Mouse (Mus musculus) frontal cortex, adult (tissue): ENCODE measurements at regions not wholly inside any gene's neighbourhood (a gene's known extent, or its start where the extent isn't known, plus 50 kb on each side); places are given as distances from the start of the nearest gene placed in this dataset.

ENCODE experiments used
- ATAC-seq: cut with Nextera tagmentation; 2 replicates; pipeline ENCODE4 v1.9.2; 2017; ENCODE audit warnings: mild to moderate bottlenecking, moderate library complexity, mixed read lengths; ENCODE audit not compliant: low TSS enrichment

DNA sequence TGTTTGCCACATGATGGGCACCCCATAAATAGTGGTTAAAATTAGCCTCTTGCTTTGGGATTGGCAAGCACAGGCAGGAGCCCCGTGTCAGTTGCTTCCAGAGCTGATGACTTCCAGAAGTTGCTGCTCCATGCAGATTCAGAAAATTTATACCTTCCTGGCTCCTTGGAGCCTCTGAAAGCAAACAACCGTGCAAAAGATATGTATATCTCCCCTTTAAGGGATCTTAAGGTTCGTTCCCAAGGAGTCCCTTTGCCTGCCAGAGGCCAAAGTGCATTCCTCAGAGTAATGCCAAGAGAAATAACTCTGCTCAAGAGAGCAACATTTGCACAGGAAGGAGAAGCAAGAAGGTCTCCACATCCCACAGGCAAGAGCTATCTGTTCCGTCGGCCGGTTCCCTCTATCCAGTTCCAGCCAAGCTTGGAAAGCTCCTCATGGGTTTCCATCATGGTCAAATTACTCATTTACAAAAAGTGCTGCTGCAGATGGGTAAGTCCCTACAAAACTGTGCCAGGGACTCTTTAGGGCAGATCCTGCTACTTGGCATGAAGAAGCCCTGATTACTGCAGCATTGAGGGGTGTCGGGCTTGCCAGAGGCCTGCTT lies 608.4 kb upstream of the Cdh5 start:
- ATAC-seq = no peak

DNA sequence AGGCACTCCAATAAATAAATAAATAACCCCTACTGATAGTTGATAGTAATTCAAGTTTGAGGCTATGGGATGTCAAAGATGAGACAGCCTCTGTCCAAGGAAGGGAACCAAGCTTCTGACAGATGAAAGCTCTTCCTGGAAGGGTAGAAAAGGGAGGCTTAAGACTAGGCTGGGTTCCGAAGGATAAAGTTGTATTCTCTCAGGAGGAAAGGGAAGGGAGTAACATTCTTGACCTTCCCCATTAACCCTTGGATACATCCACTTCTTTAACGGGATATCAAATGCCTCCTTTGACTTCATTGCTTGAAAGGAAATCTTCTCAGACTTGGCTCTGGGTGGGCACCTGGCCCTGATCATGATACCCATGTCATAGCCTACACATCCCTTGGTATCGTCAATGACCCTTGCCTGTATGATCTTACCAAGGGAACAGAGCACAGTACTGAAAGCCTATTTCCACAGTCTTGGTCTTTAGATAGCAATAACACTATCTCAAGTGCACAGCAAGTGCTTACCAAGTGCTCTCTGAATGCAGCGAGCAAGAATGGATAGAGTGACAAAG lies 607.4 kb upstream of the Cdh5 start:
- no peak for ATAC-seq

DNA sequence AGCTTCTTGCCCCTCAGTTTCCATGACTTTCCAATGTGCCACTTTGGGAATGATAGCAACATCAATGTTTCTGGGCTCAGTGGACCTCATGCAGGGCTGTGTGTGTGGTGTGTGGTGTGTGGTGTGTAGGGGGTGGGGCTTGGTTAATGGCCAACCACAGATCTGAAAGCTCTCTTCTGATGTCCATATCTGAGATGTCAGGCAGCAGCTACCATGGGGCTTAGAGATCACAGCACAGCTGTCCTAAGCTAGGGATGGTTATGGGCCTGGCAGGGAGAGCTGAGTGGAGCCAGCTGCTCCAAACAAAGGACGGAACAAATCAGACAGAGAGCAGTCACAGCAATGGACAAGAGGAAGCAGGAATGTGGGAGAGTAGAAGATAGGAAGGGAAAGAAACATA lies 606.8 kb upstream of the Cdh5 start:
- no peak for ATAC-seq

DNA sequence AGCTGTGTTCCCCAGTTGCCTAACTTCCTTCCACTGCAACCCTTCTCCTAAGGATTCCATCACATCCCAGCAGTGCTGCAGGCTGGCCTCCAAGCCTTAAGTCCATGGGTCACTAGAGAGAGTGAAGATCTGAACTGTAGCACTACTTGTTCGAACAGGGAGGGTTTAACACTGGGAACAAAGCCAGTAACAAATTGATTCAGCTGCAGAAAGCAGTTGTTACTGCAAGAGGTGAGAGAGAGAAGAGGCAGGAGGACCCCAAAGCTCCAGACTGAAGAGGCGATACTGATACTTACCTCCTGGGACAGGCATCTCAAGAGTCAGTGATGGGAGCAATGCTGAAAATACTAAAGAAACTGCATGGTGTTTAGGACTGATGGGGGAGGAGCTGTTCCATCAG lies 600.1 kb upstream of the Cdh5 start:
- no peak for ATAC-seq

DNA sequence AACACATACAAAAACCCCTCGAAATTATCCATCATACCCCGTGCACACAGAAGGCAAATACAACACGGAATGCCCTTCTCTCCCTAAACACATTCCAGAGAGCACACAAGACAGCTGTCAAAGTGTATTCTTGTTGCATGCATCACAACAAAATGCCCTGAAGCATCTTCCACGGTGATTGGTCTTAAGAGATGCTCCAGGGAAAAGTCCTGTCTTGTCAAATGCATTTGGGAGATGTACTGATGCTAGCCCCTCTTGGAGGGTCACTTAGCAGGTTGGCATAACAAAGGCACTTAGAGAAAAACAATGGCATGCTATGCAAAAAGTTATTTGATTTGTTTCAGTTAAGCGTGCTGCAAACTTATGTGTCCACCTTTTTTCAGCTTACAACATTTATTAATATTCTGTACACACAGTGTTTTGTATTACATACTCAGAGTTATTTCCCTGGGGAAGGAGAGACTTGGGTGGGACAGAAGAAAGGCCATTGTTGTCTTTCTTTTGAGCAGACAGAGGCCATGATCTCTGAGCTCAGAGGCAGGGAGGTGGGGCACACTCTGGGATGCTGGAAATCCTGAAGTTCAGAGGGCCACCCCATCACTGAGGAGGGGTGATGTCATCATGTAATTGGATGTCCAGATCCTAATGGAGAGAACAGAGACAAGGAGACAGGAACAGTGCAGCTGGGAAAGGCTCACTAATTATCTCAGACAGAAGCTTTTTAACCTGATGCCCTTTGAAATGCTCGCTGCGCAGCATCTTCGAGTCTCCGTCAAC lies 598.2 kb upstream of the Cdh5 start:
- ATAC-seq = no peak

DNA sequence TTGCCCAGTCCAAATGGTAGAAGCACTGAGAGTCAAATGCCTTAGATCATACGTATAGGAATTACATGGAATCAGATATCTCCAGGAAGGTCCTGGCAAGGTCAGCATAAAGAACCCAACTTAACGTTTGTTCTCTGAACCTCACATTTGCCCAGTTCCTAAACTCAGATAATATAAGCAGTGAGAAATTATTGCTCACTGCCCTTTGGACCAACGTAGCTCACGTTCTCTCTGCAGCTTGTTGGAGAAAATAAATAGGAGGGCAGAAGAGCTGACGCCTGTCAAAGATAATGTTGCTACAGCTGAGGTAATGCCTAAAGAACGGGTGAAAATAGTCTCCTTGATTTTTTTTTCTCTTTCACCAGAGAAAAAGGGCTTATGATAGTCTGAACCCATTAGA lies 595.1 kb upstream of the Cdh5 start:
- no peak for ATAC-seq

DNA sequence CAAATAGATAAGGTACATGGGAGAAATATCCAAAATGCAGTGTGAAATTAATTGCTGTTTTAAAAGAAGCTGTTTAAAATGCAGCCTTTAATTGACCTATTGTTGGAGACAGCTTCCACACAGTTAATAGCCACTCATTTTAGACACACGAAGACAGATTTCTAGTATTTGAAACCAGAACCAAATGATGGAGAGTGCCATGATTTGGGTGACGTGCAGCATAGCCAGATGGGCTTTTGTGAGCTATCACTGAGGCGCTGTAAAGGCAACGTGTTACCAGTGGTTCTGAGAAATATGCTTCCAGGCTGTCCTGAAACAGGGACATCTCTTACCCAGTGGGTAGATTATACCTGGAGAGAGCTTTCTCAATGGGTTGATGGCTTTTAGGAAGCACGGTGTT lies 594.4 kb upstream of the Cdh5 start:
- ATAC-seq = no peak

DNA sequence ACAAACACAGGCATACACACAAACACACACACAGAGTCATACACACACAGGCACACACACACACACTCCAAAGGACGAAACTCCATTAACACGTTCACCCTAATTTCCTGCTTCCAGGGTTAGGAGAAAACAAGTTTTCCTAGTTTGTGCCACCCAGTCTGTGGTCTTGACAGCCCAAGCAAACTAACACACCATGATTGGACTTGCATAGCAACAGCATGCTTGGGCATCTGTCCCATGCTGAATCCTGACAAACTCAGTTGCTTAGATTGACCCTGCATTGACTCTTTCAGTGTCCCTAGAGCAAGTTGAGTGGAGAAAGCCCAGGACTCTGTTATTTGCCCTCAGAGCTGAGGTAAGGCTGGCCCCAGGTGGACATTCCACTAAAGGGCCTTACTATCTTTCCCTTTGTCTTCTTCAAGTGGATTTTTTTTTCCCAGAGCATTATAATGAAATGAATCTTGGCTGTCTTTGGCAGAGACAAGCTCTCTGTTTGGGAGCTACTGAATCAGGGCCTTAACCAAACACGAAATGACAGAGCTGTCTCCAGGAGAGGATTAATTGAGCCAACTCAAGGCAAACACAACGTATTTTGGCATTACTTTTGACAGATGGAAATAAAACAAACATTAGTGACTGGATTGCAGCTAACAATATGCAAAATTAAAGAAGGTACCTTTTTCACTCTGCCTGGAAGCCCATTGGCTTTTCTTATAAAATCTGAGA lies 581.1 kb upstream of the Cdh5 start:
- no peak for ATAC-seq

DNA sequence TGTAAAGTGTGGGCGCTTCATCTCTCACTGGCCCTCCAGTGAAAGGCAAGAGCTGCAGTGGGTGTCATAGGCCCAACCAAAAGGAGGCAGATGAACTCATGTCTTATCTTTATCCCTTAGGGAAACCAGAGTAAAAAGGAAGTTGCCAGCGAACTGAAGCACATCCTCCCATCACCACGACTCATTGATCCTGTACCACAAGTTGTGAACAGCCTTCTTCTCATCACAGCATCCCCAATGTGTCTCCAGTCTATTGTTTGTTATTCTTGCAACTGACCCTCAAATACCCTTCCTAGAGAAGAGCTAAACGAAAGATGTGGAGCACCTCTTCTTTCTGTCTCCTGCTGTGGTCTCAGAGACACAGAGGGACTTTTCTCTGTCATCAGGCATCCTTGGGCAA lies 570.5 kb upstream of the Cdh5 start:
- no peak for ATAC-seq

DNA sequence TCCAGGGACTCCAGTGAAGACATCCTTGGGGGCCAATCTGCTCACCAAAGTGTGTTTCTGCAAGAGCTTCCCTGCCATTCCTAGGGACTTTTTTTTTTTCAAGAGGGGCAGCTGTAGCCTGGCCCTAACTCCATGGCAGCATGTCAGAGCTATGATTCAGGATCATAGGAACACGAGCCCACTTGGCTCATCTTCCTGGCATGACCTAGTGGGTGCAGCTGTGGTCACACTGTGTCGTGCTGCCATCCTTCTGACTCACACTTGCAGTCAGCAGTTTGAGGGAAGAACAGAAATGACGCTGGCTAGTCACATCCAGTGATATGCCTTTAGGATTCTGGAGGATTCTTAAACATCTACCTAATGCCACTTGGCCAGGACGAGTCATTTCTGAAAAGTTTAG lies 566.5 kb upstream of the Cdh5 start:
- 0 out of 2 replicates have a peak, but pooled peaks have one; percentile 16 for ATAC-seq

DNA sequence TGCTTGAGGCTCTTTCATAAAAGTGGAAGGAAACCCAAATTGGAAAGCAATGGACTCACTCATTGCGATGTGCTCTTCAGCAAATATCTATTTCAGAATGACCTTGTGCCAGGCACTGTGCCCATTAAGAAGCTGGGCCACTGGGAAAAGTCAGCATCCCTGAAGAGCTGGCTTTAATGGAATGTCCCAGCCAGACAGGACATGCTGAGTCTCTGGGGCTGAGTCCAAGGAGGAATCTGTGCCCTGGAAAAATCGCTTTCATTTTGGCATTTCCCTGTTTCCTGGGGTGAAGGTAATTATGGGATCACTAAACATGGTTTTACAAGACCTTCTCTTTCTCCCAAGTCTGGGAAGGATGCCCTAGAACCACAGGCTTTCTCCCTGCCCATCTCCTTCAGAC lies 564.6 kb upstream of the Cdh5 start:
- ATAC-seq = no peak

DNA sequence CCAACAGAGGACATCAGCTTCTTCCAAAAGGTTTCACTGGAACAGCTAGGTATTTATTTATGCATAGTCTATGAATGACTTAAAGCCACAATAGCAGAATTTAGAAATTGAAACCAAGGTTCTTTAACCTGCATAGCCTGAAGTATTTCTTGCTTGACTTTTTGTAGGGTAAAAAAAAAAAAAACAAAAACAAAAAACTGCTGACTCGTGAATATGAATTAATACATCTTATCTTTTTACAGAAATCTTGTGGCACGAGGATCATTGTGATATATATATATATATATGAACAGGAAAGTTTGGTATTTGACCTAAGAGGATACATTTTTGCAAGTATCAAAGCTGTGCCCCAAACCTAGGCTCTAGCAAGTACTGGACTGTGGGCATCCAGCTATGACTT lies 559.5 kb upstream of the Cdh5 start:
- no peak for ATAC-seq

DNA sequence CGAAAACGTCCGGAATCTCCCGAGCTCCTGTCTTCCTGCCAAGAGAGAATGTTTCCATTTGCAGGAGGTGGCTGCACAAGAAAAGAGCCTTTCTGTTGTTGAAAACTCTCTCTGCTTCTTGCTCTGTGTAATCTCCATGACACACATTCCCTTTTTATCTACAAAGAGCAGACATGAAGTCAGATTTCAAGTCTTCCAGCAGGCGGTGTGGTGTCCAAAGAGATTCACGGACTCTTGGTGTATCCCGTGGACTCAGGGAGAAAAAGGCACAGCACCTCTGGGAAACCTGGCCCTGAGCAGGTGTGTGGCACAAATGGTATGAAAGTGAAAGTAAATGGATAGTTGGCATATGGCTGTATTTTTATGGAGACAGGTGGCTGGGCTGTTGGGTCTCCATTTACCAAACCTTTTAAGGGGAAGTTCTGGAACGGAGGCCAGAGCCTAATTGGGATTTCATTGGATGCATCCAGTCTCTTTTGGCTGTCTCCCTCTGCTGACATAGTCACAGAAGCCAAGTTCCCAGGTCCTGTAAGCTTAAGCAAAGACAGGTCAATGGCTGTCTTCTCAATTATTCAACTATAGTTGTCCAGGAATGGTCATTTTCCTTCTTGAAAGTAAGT lies 549.4 kb upstream of the Cdh5 start:
- peak; percentile 83 for ATAC-seq

DNA sequence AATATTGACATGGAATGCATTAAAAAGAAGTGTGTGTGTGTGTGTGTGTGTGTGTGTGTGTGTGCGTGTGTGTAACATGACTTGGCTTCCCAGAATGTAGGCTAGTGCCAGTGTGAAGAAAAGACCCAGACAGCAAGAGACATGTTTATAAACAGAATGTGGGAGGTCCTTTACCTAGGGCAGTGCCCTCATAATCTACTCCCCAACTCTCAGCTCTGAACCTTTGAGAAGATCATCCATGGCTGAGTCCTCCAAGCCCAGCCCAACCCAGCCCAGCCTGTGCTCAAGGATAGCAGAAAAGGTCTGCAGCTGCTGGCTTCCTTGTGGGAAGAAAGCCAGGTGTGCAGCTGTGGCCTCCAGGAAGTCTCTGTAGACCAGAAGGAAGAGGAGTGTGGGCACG lies 539.8 kb upstream of the Cdh5 start:
- no peak for ATAC-seq

DNA sequence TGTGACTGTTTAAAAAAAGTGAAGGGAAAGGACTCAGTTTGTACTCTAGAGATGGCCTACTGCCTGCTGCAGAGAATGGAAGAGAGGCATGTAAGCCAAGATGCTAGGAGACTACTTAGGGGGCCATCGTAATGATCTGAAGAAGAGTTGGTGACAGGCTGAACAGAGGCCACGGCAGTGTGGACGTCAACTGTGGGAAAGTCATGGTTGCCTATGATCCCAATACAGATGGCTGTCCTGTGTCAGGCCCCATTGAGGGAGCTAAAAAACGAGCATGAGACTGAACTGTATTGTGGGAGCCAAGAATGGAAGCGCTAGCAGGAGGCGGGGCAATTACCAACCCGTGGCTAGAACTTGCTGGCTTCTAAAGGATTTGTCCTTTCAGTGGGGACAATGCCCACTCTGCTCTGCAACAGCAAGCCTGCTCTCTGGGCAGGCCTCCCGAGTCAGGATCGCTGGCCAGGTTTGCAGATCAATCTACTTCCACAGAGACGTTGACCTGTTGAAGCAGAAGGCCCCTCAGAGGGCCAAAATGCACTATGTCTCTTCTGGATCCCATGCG lies 530.5 kb upstream of the Cdh5 start:
- no peak for ATAC-seq

DNA sequence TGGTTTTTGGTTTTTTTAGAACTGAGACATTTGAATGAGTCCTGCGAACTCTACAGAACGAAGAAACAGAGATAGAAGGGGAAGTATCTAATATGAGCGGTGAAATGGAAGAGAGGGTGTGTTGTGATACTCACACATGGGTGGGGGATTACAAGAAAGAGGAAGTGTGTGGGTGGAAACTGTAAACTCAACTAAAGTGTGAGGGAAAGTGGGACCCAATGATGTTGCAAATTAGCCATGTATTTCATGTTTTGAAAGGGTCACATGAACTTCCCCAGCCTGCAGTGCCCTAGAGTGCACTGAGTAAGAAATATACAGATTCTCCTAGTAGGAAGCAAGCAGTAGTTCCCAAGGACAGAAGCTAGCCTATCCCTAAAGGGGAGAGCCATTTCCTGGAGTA lies 524.3 kb upstream of the Cdh5 start:
- no peak for ATAC-seq

DNA sequence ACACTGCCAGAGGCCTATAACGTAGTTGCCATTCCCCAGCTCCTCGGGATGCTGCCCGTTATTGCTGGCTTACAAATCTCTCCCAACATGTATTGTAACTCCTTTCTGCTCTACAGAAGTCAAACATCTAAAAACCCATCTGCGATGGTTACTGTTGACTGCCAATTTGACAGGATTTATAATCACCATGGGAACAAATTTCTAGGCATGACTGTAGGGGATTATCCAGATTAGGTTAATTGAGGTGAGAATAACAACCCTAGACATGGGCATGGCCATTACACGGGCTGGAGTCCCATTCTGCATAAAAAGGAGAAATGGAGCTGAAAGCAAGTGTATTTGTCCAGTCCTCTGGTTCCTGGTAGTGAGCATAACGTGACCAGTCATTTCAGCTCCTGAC lies 523.4 kb upstream of the Cdh5 start:
- ATAC-seq = no peak

DNA sequence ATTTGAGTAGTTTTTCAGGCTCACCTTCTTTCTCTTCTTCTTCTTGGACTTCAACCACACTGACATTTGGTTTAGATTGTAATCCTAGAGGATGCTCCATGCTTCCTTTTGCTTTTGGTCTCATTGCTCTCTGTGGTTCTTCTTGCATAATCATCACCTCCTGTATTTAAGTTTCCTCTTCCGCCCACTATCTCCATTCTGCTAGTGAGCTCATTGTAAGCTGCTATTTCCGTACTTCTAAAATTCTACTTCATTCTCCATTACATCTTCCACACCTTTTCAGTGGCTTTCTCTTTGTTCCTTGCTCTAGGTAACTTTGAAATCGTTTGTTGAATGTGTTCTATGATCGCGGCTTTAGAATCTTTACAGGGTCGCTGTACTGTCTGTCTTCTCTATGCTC lies 493.1 kb upstream of the Cdh5 start:
- peak; percentile 93 for ATAC-seq

DNA sequence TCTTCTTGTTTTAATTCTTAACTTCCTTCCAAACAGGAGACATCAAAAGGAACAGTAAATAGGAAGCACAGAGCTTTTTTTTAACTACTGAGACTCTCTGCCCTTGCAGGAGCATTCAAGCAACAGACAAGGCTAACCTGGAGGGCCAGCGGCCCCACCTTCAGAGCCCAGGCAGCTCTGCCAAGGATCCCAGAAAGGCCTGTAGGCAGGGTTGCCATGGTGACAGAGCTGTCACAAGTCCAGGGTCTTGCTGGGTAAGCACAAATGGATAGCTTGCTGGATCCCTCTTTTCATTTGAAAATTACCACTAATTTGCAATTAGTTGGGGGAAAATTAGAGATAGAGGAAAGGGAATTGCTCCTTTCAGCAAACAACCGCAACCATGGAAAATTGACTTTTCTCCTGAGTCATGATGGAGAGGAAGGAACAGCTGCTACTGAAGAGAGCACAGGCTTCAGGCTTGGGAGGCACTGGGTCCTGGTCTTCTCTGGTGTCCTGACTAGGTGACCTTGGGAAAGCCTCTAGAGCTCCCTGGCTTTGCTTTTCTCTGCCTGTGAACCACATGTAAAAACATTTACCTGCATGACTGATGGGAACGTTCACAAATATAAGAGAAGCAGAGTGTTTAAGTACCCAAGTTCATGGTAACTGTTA lies 477.5 kb upstream of the Cdh5 start:
- peak; percentile 99 for ATAC-seq

DNA sequence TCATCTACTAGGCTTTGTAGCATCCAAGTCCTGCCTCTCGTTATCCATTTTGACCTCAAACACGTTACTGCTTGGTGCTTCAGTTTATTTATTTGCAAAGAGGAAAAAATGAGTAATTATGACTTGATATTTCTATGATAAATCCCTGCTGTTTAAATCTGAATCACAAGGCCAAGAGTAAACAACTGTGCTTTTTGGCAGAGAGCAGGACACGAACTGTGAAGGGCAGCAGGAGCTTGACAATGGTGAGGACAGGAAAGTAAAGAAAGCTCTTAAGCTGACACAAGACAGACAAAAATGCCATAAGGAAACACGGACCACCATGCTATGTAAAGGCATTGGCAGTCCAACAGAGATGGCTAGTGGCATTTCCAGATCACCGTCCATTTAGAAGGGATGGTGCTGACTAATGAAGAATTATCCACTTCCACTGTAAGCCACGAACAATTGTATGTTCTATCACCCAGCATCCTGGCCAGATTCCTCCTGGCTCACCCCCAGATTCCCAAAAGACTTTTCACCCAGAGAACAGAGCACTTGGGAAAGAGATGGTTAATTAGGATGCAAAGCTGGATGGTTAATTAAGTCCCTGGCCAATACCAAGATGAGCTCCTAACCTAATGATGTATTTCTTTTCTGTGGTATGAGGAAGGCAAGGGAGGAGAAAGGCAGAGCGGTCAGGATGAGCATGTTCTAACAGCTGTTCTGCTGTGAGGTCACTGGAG lies 476.1 kb upstream of the Cdh5 start:
- no peak for ATAC-seq

DNA sequence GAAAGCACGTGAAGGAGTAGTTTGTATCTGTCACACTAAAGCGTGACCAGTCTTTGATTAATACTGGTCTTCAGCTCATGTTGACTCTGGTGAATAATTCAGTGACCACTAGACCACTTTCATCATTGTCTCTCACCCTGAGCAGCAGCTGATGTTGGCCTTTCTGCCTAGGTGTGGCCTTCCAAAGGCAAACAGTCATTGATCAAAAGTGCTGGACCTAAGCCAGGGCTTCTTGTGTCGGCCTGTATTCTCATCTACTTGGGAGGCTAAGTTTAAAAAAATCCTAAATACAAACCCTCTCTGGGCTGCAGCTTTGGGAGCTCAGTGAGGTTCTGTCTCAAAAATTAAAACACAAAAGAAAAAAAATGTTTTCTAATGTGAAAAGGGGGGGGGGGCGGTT lies 475.0 kb upstream of the Cdh5 start:
- ATAC-seq = no peak
